Mouse (Mus musculus): ENCODE measurements around the gene Odf3. TPM values are rescaled to one million over a fixed set of nuclear protein-coding genes. Genes with fewer than 3 reads are reported as not detected.

Odf3 gene
- polyA plus RNA-seq (2015; fragmentation: Nextera tagmentation; extraction: Ambion mirVana), result 0.22 and 0.55 TPM in 2 replicates

GRCm38 (mm10) chr7:140847755-140848580, at the start of gene Odf3:
Gene Odf3, plus strand, starts transcription at chr7:140847805.

GRCm38 (mm10) chr7:140821653-140822329, 25.8 kb upstream of the Odf3 start, which contains the start of gene Zfp941:
Gene Zfp941, minus strand, starts transcription at chr7:140822178.

GRCm38 (mm10) chr7:140834968-140835757, 12.4 kb upstream of the Odf3 start, which contains the start of gene Urah:
Gene Urah, plus strand, starts transcription at chr7:140835018.

GRCm38 (mm10) chr7:140844905-140845665, 2.5 kb upstream of the Odf3 start, which contains the start of gene Scgb1c1:
Gene Scgb1c1, plus strand, starts transcription at chr7:140845547.

GRCm38 (mm10) chr7:140855860-140856784, 8.5 kb downstream of the Odf3 start, which contains the start of gene Gm45785:
Gene Gm45785, minus strand, starts transcription at chr7:140856331.

GRCm38 (mm10) chr7:140856785-140857549, 9.4 kb downstream of the Odf3 start, which contains the start of gene Ric8a:
Gene Ric8a, plus strand, starts transcription at chr7:140856957.

GRCm38 (mm10) chr7:140857550-140858505, 10.2 kb downstream of the Odf3 start, which contains the start of gene Bet1l:
Gene Bet1l, minus strand, starts transcription at chr7:140857577.

GRCm38 (mm10) chr7:140881696-140882468, 34.3 kb downstream of the Odf3 start, which contains the start of the genes Psmd13 and Sirt3:
Gene Psmd13, plus strand, starts transcription at chr7:140881968.
Gene Sirt3, minus strand, starts transcription at chr7:140882309.

GRCm38 (mm10) chr7:140900220-140900619, 52.6 kb downstream of the Odf3 start, which contains the start of gene Cox8b:
Gene Cox8b, minus strand, starts transcription at chr7:140900446.

Other genes with a start within 250 kb of the Odf3 start
- gene Olfr46, start 246.5 kb upstream of the Odf3 start, polyA plus RNA-seq (2015; fragmentation: Nextera tagmentation; extraction: Ambion mirVana), result not detected in 2 replicates
- not detected in 2 replicates for gene Olfr61, start 218.8 kb upstream of the Odf3 start, polyA plus RNA-seq (2015; fragmentation: Nextera tagmentation; extraction: Ambion mirVana)
- not detected in 2 replicates for gene Olfr53, start 201.4 kb upstream of the Odf3 start, polyA plus RNA-seq (2015; fragmentation: Nextera tagmentation; extraction: Ambion mirVana)
- gene Olfr539, start 187.9 kb upstream of the Odf3 start, polyA plus RNA-seq (2015; fragmentation: Nextera tagmentation; extraction: Ambion mirVana), result not detected in 2 replicates
- gene Olfr45, start 165.9 kb upstream of the Odf3 start, polyA plus RNA-seq (2015; fragmentation: Nextera tagmentation; extraction: Ambion mirVana), result not detected in 2 replicates
- gene Olfr541, start 150.5 kb upstream of the Odf3 start, polyA plus RNA-seq (2015; fragmentation: Nextera tagmentation; extraction: Ambion mirVana), result not detected in 2 replicates
- gene Cyp2e1, start 84.1 kb upstream of the Odf3 start, polyA plus RNA-seq (2015; fragmentation: Nextera tagmentation; extraction: Ambion mirVana), result 12.7 and 27.0 TPM in 2 replicates
- gene Syce1, start 60.0 kb upstream of the Odf3 start, polyA plus RNA-seq (2015; fragmentation: Nextera tagmentation; extraction: Ambion mirVana), result 0.12 and 0.17 TPM in 2 replicates
- 5.0 and 6.4 TPM in 2 replicates for gene Zfp941, start 25.6 kb upstream of the Odf3 start, polyA plus RNA-seq (2015; fragmentation: Nextera tagmentation; extraction: Ambion mirVana)
- gene Urah, start 12.8 kb upstream of the Odf3 start, polyA plus RNA-seq (2015; fragmentation: Nextera tagmentation; extraction: Ambion mirVana), result 7.2 and 14.5 TPM in 2 replicates
- gene Scgb1c1, start 2.3 kb upstream of the Odf3 start, polyA plus RNA-seq (2015; fragmentation: Nextera tagmentation; extraction: Ambion mirVana), result 0.52 TPM in 1 of 2 replicates, not detected in the other
- 0.25 TPM in 1 of 2 replicates, not detected in the other for gene Gm45785, start 8.5 kb downstream of the Odf3 start, polyA plus RNA-seq (2015; fragmentation: Nextera tagmentation; extraction: Ambion mirVana)
- 62.1 and 64.0 TPM in 2 replicates for gene Ric8a, start 9.2 kb downstream of the Odf3 start, polyA plus RNA-seq (2015; fragmentation: Nextera tagmentation; extraction: Ambion mirVana)
- gene Bet1l, start 9.8 kb downstream of the Odf3 start, polyA plus RNA-seq (2015; fragmentation: Nextera tagmentation; extraction: Ambion mirVana), result 82.4 and 86.6 TPM in 2 replicates
- gene Psmd13, start 34.2 kb downstream of the Odf3 start, polyA plus RNA-seq (2015; fragmentation: Nextera tagmentation; extraction: Ambion mirVana), result 197 and 202 TPM in 2 replicates
- 41.8 and 43.2 TPM in 2 replicates for gene Sirt3, start 34.5 kb downstream of the Odf3 start, polyA plus RNA-seq (2015; fragmentation: Nextera tagmentation; extraction: Ambion mirVana)
- gene Cox8b, start 52.6 kb downstream of the Odf3 start, polyA plus RNA-seq (2015; fragmentation: Nextera tagmentation; extraction: Ambion mirVana), result 9.3 and 12.2 TPM in 2 replicates
- gene Nlrp6, start 73.1 kb downstream of the Odf3 start, polyA plus RNA-seq (2015; fragmentation: Nextera tagmentation; extraction: Ambion mirVana), result 2.6 and 3.3 TPM in 2 replicates
- 19.7 and 28.7 TPM in 2 replicates for gene Pgghg, start 93.6 kb downstream of the Odf3 start, polyA plus RNA-seq (2015; fragmentation: Nextera tagmentation; extraction: Ambion mirVana)
- gene Ifitm5, start 102.5 kb downstream of the Odf3 start, polyA plus RNA-seq (2015; fragmentation: Nextera tagmentation; extraction: Ambion mirVana), result 1.3 and 2.1 TPM in 2 replicates
- gene Gm45717, start 108.1 kb downstream of the Odf3 start, polyA plus RNA-seq (2015; fragmentation: Nextera tagmentation; extraction: Ambion mirVana), result 0.72 and 0.97 TPM in 2 replicates
- 1,477 and 1,600 TPM in 2 replicates for gene Ifitm2, start 108.2 kb downstream of the Odf3 start, polyA plus RNA-seq (2015; fragmentation: Nextera tagmentation; extraction: Ambion mirVana)
- gene Ifitm1, start 119.4 kb downstream of the Odf3 start, polyA plus RNA-seq (2015; fragmentation: Nextera tagmentation; extraction: Ambion mirVana), result 61.4 and 162 TPM in 2 replicates
- gene Ifitm3, start 163.0 kb downstream of the Odf3 start, polyA plus RNA-seq (2015; fragmentation: Nextera tagmentation; extraction: Ambion mirVana), result 482 and 553 TPM in 2 replicates
- gene Ifitm6, start 170.1 kb downstream of the Odf3 start, polyA plus RNA-seq (2015; fragmentation: Nextera tagmentation; extraction: Ambion mirVana), result 4.0 and 7.5 TPM in 2 replicates
- not detected in 2 replicates for gene Gm17387, start 181.3 kb downstream of the Odf3 start, polyA plus RNA-seq (2015; fragmentation: Nextera tagmentation; extraction: Ambion mirVana)
- gene B4galnt4, start 213.3 kb downstream of the Odf3 start, polyA plus RNA-seq (2015; fragmentation: Nextera tagmentation; extraction: Ambion mirVana), result 5.1 and 7.9 TPM in 2 replicates
- gene Pkp3, start 230.4 kb downstream of the Odf3 start, polyA plus RNA-seq (2015; fragmentation: Nextera tagmentation; extraction: Ambion mirVana), result 1.1 and 2.5 TPM in 2 replicates